Mouse (Mus musculus) left cerebral cortex, adult 2 months (tissue): ENCODE measurements around the gene Gtpbp3. TPM values are rescaled to one million over a fixed set of nuclear protein-coding genes. Genes with fewer than 3 reads are reported as not detected.

Experiments
- DNase-seq, 2 experiments: peaks; one replicate each; pipeline ENCODE4 v3.0.0; 2021 to 2022; ENCODE audit warnings: low spot score in 2 of 2, mixed read lengths in 1 of 2; ENCODE audit errors: extremely low spot score in 1 of 2
- H3K27ac ChIP-seq: fragments of 200-600 bp; 2 replicates; pipeline ENCODE4 v1.8.1; 2022
- H3K4me3 ChIP-seq: fragments of 200-600 bp; 2 replicates; pipeline ENCODE4 v1.8.1; 2022
- CTCF ChIP-seq: fragments of 200-600 bp; IDR thresholded peaks from 2 replicates; pipeline ENCODE4 v1.8.1; 2022; ENCODE audit warnings: antibody characterized with exemption, mild to moderate bottlenecking, moderate library complexity
- intact Hi-C: fragments of 180-260 bp; cut with DNase I; formaldehyde crosslinking; loops from one replicate; pipeline ENCODE4 v1.15.1; 2025
- total RNA-seq, 2 experiments: library from RNA; stranded (reverse); gene quantifications; 2 replicates each; pipeline ENCODE4 v1.2.3; 2021

Gene Gtpbp3
- total RNA-seq, 2 experiments from 2014 or later, result 33.0 to 37.4 TPM

GRCm38 (mm10) chr8:71543755-71544154 lies 55.9 kb downstream of the Gtpbp3 start:
- Histone ChIP-seq H3K4me3 (peak overlapping the region; percentile 98), H3K27ac (no peak overlapping the region)
- no peak for TF ChIP-seq CTCF
- intact Hi-C loops, result no loop called here
- DNase-seq, result no peak

GRCm38 (mm10) chr8:71545053-71545452 lies 57.1 kb downstream of the Gtpbp3 start:
- intact Hi-C loops, result no loop called here
- no peak overlapping the region for H3K4me3 ChIP-seq
- no peak overlapping the region for H3K27ac ChIP-seq
- DNase-seq, result no peak
- no peak for TF ChIP-seq CTCF

GRCm38 (mm10) chr8:71547590-71547989 lies 59.7 kb downstream of the Gtpbp3 start:
- no peak overlapping the region for H3K4me3 ChIP-seq
- TF ChIP-seq CTCF, result no peak
- H3K27ac ChIP-seq, result no peak overlapping the region
- DNase-seq, result no peak
- intact Hi-C loops, result no loop called here

Other genes starting within 250 kb of the Gtpbp3 start
- gene Myo9b, start 215.4 kb upstream of the Gtpbp3 start, total RNA-seq, result 10 to 100 TPM; 34.6 to 39.7 TPM
- gene Haus8, start 215.2 kb upstream of the Gtpbp3 start, total RNA-seq, result 10 to 100 TPM; 10.0 to 14.7 TPM
- gene Use1, start 121.3 kb upstream of the Gtpbp3 start, total RNA-seq, result 100 to 1,000 TPM; 110 to 113 TPM
- gene Ocel1, start 116.8 kb upstream of the Gtpbp3 start, total RNA-seq, result 10 to 100 TPM; 16.6 to 19.0 TPM
- 10 to 100 TPM; 41.7 to 44.8 TPM for gene Nr2f6, start 106.1 kb upstream of the Gtpbp3 start, total RNA-seq
- 1 to 10 TPM; 4.6 to 4.7 TPM for gene Ushbp1, start 92.3 kb upstream of the Gtpbp3 start, total RNA-seq
- 100 to 1,000 TPM in 1 of 2 experiments, 10 to 100 TPM in 1; 97.3 to 107 TPM for gene Babam1, start 91.2 kb upstream of the Gtpbp3 start, total RNA-seq
- gene Ankle1, start 82.1 kb upstream of the Gtpbp3 start, total RNA-seq, result under 1 TPM; 0.35 to 0.36 TPM
- 100 to 1,000 TPM; 302 to 335 TPM for gene Abhd8, start 24.4 kb upstream of the Gtpbp3 start, total RNA-seq
- gene Mrpl34, start 23.1 kb upstream of the Gtpbp3 start, total RNA-seq, result 10 to 100 TPM; 49.2 to 57.1 TPM
- gene Dda1, start 18.9 kb upstream of the Gtpbp3 start, total RNA-seq, result 10 to 100 TPM; 75.0 to 87.0 TPM
- gene Ano8, start 2.1 kb upstream of the Gtpbp3 start, total RNA-seq, result 10 to 100 TPM; 62.5 to 64.0 TPM
- gene Plvap, start 23.6 kb downstream of the Gtpbp3 start, total RNA-seq, result 1 to 10 TPM; 8.5 to 9.1 TPM
- not detected for gene Ccdc194, start 37.6 kb downstream of the Gtpbp3 start, total RNA-seq
- gene Bst2, start 49.4 kb downstream of the Gtpbp3 start, total RNA-seq, result 1 to 10 TPM; 3.5 to 4.0 TPM
- 10 to 100 TPM; 37.2 to 37.6 TPM for gene Mvb12a, start 54.8 kb downstream of the Gtpbp3 start, total RNA-seq
- gene Tmem221, start 70.8 kb downstream of the Gtpbp3 start, total RNA-seq, result not detected
- under 1 TPM in 1 of 2 experiments, not detected in 1; 0.11 TPM for gene Nxnl1, start 78.5 kb downstream of the Gtpbp3 start, total RNA-seq
- gene Slc27a1, start 80.8 kb downstream of the Gtpbp3 start, total RNA-seq, result 100 to 1,000 TPM; 108 to 109 TPM
- gene Pgls, start 104.1 kb downstream of the Gtpbp3 start, total RNA-seq, result 10 to 100 TPM; 29.1 to 33.0 TPM
- 1 to 10 TPM; 3.1 to 4.0 TPM for gene Fam129c, start 109.5 kb downstream of the Gtpbp3 start, total RNA-seq
- gene Colgalt1, start 122.9 kb downstream of the Gtpbp3 start, total RNA-seq, result 10 to 100 TPM; 47.2 to 50.9 TPM
- 100 to 1,000 TPM; 313 to 351 TPM for gene Unc13a, start 183.7 kb downstream of the Gtpbp3 start, total RNA-seq
- 1 to 10 TPM; 5.5 to 5.8 TPM for gene Jak3, start 188.2 kb downstream of the Gtpbp3 start, total RNA-seq
- gene Insl3, start 201.1 kb downstream of the Gtpbp3 start, total RNA-seq, result 1 to 10 TPM; 1.2 to 4.7 TPM
- under 1 TPM; 0.68 to 0.79 TPM for gene B3gnt3, start 213.7 kb downstream of the Gtpbp3 start, total RNA-seq
- gene Fcho1, start 237.6 kb downstream of the Gtpbp3 start, total RNA-seq, result 100 to 1,000 TPM; 184 TPM